Mouse (Mus musculus) left cerebral cortex, postnatal 25 days (tissue): Measurements from ENCODE around the gene Gm6614. TPM values are rescaled to one million over a fixed set of nuclear protein-coding genes. Genes with fewer than 3 reads are reported as not detected.
"Not testable (repeated sequence)": the region's sequence is repeated elsewhere in the genome, so short reads cannot be mapped to it uniquely, and the experiment has no call there.

Experiments
- DNase-seq, 2 experiments: peaks; one replicate each; pipeline ENCODE4 v3.0.0; 2022; ENCODE audit warnings: low spot score in 2 of 2, mixed read lengths in 1 of 2
- intact Hi-C: fragments of 180-260 bp; cut with DNase I; formaldehyde crosslinking; loops from one replicate; pipeline ENCODE4 v1.15.1; 2025
- total RNA-seq, 2 experiments: library from RNA; stranded (reverse); gene quantifications; 2 replicates each; pipeline ENCODE4 v1.2.3; 2021

Gm6614 gene
- not detected for total RNA-seq

DNA sequence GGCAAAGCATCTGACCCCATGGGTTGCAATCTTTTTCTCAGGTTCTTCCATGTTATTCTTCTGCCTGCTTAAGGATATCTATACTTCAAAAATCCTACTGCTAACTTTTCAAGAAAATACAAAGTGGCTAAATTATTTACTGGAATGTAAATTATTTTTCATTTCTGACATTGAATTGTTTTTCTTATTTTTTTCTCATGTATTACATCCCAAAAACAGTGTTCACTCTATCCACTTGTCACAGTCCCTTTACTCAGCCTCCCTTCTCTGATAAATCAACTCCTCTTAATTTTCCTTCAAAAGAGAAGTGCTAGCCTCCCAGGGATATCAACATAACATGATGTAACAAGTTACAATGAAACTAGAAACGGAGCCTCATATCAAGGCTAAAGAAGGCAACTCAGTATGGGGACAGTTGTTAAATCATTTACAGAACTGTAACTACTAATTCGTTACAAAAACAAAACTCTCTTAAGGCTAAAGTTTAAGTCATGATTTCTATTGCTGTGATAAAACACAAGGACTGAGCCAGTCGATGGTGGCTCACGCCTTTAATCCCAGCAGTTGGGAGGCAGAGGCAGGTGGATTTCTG lies at the start of gene Gm6614:
Gm6614 (minus strand) TSS at position 51 of the 592 bp plus-strand sequence.
- intact Hi-C loops, result no loop called here

DNA sequence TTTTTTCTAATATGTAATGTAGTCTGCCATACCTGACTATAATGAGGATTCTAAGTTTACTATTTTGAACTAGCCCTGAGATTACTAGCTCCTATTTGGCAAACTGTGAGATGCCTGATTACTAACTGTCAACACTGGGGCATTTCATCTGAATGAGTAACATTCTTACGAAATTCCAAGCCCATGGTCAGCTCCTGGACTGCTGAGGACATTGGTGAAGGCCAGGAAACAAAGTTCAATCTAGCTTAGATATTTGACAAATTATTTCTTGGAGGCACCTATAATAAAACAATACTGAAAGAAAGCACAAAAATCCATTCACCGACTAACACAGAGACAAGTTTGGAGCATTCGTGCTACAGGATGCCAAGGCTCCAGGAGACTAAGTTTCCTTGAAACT lies 47.1 kb upstream of the Gm6614 start:
- intact Hi-C loops, DNase-seq: not testable (repeated sequence)

More for the DNA sequence above, at the start of gene Gm6614:
- DNase-seq, result no peak

DNA sequence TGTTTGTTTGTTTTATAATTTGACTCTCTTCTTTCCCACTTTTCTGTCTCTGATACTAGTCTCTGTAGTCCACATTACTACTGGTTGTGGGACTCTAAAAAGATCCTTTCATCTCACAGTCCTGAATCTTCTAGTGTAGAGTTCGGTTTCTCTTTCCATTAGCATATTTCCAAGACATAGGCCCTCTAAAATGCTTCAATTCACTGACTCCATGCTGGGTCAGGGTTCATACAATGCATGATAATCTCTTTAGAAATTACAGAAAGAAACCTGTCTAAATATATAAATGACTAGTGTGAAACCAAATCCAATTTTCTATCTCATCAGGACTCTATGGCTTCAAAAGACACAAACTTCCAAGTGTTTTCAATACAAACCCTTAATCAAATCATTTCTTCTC lies 36.5 kb upstream of the Gm6614 start:
- intact Hi-C loops, result no loop called here

DNA sequence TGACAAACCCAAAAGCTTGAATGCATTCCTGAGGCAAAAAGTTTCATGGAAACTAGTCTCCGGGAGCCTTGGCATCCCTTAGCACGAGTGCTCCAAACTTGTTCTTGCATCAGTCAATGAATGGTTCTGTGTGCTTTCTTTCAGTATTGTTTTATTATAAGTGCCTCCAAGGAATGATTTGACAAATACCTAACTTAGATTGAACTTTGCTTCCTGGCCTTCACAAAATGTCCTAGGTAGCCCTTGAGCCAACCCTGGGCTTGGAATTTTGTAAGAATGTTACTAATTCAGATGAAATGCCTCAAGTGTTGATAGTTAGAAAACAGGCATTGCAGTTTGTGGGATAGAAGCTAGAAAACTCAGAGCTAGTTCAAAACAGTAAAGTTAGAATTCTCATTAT lies 34.5 kb upstream of the Gm6614 start:
- intact Hi-C loops, result no loop called here
- DNase-seq, result no peak

More for the DNA sequence above, 36.5 kb upstream of the Gm6614 start:
- no peak for DNase-seq

DNA sequence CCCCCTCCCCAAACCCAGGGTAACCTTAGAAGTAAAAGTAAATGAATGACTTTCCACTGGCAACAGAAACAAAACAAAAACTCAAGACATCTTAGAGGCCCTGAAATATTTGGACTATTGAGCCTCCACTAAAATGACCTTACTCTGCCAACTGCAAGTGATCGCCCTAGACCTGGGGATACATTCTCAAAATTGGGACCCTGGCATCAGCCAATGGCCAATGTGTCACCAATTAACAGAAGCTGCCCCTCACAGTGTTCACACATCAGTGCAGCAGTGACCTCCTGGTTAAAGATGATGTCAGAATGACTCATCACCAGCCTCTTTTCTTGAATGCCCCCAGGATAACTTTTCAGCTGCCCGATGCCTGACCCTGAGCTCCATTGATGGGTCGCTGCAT lies 30.7 kb upstream of the Gm6614 start:
- DNase-seq, result no peak
- intact Hi-C loops, result loop anchor here (2.0 kb wide), 1 partner anchor 553 kb away; no protein-coding TSS in a partner anchor

DNA sequence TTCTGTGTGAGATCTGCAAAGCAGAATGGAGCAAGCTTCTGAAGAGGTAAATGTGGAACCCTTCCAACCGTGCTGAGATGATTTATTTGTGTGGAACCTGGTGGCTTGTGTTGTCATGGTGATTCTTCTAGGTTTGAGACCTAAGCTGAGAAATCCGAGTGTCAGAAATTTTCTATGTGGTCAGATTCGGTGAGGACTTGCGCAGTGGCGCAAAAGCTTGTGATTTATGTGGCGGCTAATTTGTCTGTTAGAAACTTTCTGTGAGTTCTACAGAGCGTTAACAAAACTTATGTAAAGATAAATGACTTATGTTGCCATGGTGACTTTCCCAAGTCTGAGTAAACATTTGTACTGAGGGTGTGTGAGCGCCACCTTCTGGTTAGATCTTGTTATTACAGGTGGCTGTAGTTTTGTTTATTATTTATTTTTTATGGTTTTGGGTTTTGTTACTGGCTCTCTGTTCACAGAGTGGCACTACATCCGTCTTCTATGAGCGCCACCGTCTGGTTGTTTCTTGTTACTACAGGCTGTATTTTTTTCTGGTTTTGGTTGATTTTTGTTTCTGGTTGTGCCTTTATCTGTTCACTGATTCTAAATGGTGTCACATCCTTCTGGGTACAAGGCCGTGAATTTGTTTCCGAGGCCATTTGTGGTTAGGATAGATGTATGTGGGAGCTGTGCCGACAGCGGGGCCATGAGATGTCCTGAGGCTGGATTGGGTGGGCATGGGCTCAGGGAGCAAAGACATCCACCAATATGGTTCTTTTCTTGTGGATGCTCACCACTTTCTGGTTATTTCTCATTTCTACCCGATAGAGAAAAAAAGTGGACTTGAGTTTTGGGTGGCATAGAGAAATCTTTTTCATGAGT lies 29.3 kb upstream of the Gm6614 start:
- peak; percentile 48 to 62 for DNase-seq
- intact Hi-C loops, result loop anchor here (2.0 kb wide), 1 partner anchor 552 kb away; no protein-coding TSS in a partner anchor

DNA sequence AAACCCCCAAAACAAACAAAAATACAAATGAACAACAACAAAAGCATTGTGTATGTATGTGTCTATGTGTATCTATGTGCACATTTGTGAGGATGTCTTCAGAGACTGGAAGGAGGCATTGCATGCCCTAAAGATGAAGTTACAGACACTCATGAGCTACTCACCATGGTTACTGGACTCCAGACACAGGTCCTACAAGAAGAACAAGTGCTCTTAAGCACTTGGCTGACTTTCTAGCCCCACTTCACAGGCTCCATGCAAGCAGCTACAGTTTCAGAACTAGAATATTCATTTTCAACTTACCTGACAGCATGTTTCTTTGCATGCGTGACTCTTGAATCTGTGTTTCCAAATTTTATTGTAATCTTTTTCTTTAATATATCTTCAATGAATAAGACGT lies 24.6 kb upstream of the Gm6614 start:
- no peak for DNase-seq
- intact Hi-C loops, result no loop called here

DNA sequence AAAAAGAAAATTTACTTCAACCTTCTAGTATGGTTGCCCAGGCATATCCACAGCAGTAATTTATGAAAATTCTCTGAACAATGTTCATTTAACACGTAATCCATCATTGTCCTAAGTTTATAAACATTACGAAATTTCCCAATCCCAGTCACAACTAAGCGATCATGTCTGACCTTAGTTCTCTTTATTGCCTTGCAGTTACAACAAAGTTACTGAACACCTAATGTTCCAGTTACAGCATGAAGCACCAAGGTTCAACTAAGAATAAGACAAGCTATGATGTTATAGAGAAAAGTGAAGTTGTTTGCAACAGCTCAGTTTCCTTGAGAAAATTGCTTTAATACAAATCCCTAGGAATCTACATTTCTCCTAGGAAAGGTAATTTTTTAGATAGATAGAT lies 10.5 kb upstream of the Gm6614 start:
- intact Hi-C loops, result no loop called here
- no peak for DNase-seq

DNA sequence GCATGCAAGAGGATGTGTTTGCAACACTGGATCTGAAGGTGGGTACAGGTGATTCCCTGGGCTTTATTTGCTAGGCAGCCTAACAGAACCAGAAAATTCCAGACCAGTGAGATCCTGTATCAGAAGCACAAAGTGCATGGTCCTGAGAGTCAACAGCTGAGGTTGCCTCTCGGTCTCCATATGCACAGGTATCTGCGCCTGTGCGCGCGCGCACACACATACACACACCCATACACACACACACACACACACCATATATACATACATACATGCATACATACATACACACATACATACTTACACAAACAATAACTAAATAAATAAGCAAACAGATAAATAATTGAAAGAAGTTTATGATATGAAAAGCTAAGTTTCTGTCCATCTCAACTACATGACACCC lies 24.4 kb downstream of the Gm6614 start:
- DNase-seq, result no peak
- intact Hi-C loops, result no loop called here

DNA sequence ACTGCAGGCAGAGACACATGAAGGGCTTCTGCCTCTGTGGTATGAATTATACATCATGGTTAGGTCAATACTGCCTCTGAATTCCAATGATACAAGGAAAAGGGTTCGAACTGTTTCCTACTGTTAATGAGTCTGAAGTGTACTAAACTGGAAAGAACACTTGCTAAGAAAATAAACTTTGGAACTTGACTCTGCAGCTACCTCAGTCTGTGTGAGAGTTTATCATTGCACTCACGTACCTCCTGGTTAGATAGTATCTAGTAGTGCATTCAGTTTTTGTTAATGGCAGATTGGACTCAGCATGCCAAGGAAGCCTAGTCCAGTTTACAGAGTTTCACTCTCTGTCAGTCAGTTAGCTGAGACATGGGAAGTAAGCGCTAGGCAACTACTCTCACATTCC lies 26.6 kb downstream of the Gm6614 start:
- intact Hi-C loops, result no loop called here
- no peak for DNase-seq

DNA sequence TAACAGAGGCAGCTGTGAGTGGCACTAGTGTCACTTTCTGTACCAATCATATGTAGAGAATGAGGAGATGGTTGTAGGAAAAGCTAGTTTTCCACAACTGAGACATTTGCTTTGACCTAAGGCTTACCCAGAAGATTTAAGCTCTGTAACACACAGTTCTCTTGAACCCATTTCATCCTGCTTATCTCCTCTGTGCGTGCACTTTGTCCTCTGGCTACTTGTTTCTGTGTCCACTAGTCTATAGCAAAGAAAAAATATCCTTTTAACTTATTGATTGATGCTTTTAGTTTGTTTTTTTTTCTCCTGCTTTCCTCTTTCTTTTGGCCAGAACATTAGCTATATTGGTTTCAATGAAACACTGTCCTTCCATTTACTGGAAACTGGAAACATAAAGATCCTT lies 48.8 kb downstream of the Gm6614 start:
- intact Hi-C loops, result no loop called here
- no peak for DNase-seq

DNA sequence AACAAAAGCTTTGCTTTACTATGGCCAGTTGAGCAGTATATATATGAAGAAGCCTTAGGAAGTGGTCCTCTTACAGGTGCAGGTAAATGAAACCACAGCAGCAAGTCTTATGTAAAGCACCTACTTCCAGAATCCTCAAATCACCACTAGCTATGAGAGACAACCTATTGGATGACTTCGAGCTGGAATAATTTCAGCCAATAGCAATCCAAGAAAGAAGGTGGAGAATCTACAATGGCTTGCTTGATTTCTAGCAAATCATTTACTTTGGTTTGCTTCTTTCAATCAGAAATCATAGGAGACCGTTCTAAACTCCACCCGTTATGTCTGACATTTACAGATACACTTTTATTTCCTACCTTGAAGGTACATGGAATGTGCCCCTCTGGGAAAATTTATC lies 49.4 kb downstream of the Gm6614 start:
- no peak for DNase-seq
- intact Hi-C loops, result no loop called here

DNA sequence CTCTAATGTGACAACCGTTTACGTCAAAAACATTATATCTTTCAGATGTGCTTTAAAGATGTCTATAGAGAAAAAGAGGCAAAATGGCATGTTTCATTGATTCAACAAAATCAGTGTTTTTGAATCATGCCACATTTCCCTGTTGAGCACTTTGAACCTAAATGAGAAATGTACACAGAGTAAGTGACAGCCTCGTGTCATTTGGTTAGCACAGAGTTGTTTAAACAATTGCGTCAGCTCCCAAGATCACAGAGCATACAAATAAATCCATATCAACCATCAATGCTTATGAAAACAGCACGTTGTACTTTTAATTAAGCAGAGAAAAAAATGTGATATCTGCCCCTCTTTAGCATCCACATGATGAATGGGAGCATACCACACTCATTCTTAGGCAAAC lies 50.7 kb downstream of the Gm6614 start:
- intact Hi-C loops, result no loop called here
- DNase-seq, result no peak

DNA sequence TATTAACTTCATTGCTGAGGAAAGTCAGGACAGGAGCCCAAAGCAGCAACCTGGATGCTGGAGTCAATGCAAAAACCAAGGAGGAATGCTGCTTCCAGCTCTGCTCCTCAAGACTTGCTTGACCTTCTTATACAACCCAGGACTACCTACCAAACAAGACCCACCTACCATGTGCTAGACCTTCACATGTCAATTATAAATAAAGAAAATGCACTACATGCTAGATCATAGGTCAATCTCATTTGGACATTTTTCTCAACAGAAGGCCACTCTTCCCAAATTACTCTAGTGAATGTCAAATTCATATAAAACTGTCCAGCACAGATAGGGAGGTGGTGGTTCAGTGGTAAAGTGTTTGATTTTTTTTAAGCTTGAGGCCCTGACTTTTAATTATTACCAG lies 64.4 kb downstream of the Gm6614 start, which contains the start of gene Slco1a1:
Slco1a1 (minus strand) TSS at position 101 of the 400 bp plus-strand sequence.
- intact Hi-C loops, result no loop called here
- DNase-seq, result no peak

DNA sequence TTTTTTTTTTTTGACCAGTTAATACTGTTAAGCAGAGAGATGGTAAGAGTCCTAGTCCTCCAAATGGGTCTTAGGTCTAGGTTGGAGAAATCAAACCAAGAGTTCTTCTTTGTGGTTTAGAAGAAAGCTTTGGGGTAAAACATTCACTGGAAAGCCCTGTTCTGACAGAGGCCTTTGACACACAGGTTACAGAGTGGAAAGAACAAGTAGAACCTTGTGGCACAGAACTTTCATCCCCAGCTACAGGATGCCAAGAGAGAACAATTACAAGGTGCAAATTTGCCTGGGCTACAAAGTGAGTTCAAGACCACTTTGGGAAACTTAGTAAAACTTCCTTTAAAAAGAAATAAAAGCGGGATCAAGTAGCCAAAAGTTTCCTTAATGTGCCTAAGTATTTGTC lies 70.8 kb downstream of the Gm6614 start:
- intact Hi-C loops, result no loop called here
- no peak for DNase-seq

Other genes with a start within 250 kb of the Gm6614 start
- gene Gm5724, start 237.6 kb downstream of the Gm6614 start, total RNA-seq, result not detected
- gene Slco1a4, start 155.2 kb downstream of the Gm6614 start, total RNA-seq, result 10 to 100 TPM; 43.6 to 47.9 TPM
- not detected for gene Slco1a1, start 64.5 kb downstream of the Gm6614 start, total RNA-seq
- gene Slco1a6, start 197.1 kb upstream of the Gm6614 start, total RNA-seq, result not detected